Mouse (Mus musculus) megakaryocyte, embryonic 14.5 days (primary cell): ENCODE results near the gene Dqx1.

Experiments
- FLI1 ChIP-seq: IDR thresholded peaks from 2 replicates; pipeline ENCODE4 v1.6.1; 2012; ENCODE audit warnings: low read length, inconsistent platforms, mixed read lengths
- GATA1 ChIP-seq: IDR thresholded peaks from 3 replicates; pipeline ENCODE4 v1.6.1; 2012; ENCODE audit warnings: mixed read lengths, low read length, inconsistent platforms, borderline replicate concordance

DNA sequence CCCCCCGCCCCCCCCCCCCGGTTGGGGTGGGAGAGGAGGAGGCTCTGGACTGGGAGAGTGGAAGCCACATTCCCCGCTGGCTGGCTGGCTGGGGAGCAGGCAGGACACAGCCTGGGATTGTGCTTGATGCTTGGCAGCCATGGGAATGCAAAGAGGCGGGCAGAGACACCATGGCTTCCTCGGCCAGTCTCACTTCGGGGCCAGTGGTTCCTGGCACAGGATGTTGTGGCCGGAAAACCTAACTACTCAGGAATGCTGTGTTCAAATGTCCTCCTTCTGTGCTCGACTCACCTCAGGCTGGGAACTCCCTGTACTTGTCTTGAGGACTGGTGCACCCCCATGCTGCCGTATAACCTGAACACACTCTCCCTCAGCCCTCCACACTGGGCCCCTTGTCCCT, 29.9 kb upstream of the Dqx1 start:
- TF ChIP-seq GATA1 = no peak
- no peak for TF ChIP-seq FLI1
